Mouse (Mus musculus) left cerebral cortex, adult 18-20 months (tissue): ENCODE results near the gene Kcnh7. TPM values are rescaled to one million over a fixed set of nuclear protein-coding genes. Genes with fewer than 3 reads are reported as not detected.

Experiments used
- DNase-seq, 2 experiments: peaks; one replicate each; pipeline ENCODE4 v3.0.0; 2021 to 2022; ENCODE audit warnings: low spot score in 2 of 2, mixed read lengths in 1 of 2
- long read RNA-seq, 2 experiments: library from polyadenylated mRNA; stranded (forward); transcript quantifications; one replicate each; pipeline ENCODE4 v2.0.0; 2021
- total RNA-seq, 2 experiments: library from RNA; stranded (reverse); gene quantifications; 2 replicates each; pipeline ENCODE4 v1.2.3; 2021

Gene Kcnh7
- total RNA-seq: 10 to 100 TPM; 74.1 to 92.1 TPM
- long read RNA-seq, experiment 1, partial matches to known transcripts: 2 of 10 reads
- long read RNA-seq, experiment 1, other reads (novel, unspliced or antisense): 8 of 10 reads
- long read RNA-seq, experiment 2, partial matches to known transcripts: 1 of 6 reads
- long read RNA-seq, experiment 2, other reads (novel, unspliced or antisense): 5 of 6 reads

DNA sequence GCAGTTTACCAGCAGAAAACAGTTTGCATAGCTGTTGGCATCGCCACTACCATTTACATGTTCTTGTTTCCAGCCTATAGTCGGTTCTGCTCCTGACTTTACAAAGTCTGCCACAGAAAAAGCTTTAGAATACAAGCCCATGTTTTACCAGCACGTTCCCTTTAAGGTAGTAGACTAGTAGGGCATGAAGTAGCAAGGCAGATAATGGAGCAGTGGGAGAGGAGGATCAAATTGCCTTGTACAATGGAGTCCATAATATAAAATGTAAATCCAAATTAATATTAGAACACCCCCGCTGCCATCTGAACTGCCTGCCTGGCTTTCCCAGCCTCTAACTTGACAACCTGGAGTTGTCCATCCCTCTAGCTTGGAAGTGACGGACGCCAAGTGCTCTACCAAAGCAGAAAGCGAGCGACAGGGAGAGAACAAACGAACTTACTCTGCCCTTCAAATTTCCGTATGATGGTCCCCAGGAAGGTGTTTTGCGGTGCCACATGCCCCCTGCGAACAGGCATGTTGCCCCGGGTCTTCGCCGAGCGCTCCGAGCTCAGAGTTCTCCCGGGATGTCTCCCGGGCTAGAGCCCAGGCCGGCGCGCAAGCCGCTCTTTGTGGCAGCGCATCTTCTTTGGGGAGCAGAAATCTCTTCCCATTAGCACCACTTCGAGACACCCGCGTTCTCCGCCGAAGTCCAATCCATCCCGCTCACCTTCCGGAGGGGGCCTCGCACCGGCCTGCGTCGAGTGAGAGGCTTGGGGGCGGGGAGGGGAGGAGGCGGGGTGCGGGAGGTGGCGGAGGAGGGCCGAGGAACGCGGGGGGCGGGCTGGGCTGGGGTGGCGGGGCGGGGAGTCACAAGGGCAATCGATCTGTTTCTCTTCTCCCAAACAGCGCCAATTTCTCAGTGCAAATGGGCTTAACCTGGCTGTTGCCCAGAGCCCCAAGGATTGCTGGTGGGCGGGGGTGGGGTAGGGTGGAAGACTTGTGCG is at the start of gene Kcnh7:
TSS of gene Kcnh7 (minus strand) at position 725 of the 983 bp plus-strand sequence.
- DNase-seq: peak; percentile 57 to 60

- no peak for DNase-seq
Observed at GRCm38 (mm10) chr2:63207435-63207834, 23.3 kb upstream of the Kcnh7 start.

- no peak for DNase-seq
Observed at GRCm38 (mm10) chr2:63186014-63186413, 1.9 kb upstream of the Kcnh7 start.

DNA sequence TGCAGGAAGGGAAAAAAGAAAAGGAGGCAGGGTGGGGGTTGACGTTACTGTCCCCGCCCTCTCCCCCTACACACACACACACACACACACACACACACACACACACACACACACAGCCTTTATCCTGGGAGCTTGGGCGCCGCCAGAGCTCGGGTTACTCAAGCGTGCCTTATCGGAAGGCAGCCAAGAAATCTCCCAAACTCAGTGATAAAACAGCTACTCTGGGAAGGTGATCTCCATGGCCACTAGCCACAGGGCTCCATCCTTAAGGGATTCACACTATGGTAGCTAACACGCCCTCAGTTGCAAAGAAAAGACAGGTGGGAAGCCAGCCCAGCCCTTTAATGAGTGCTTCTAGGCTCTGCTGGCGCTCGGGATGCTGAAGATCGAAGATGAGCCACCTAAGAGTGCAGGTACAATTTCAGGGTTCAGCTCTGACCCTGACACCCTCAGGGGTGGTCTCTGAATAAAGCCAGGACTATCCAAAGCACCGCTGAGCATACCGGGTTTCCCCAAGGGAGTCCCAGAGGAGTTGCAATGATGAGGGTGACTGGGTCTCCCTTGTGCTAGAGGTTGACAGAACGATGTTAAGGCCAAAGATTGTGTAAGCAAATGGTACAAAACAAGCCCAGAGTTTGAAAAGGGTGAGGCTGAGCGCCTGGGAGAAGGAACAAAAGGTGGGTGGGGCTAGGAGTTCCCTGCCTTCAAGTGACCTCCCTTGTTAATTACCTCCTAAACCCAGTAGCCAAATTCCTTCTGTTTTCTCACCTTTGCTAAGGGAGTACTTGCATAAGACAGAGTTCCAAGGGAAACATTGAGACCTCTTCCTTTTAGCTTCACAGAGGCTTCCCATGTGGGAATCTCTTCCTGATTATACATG is 704 bp upstream of the Kcnh7 start:
- peak; percentile 40 to 55 for DNase-seq

GRCm38 (mm10) chr2:63153701-63154100 is 30.4 kb downstream of the Kcnh7 start:
- no peak for DNase-seq

DNA sequence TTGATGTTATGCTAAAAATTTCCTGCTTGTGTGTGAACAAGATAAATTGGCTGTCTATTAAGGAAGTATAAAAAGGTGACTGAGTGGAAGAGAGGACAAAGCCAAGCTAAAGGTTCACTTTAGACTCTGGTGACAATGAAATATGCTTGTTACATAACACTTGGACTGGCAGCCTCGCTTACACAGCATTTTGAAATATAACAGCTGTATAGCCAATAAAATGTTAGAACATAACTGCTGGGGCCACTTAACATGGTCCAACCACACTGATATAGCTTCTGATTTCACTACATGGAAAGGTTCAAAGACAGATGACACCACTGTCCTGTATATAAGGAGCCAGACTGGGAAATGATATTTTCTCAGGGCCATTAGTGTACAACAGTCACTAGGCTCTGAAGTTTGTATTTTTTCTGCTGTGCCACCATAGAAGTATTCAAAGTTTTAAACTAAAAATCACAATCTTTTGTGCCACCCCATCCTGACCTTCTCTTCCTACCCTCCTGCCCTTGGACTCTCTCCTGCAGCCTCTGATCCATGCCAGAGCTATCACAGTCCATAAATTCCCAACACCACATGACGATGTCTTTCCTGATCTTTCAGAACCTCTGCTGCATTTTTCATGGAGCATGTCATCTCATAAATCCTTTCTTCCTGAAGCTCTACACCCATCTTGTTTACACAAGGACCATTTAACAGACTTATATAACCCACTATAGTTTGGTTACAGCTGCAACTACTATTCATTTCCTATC is 56.1 kb downstream of the Kcnh7 start:
- DNase-seq: no peak

- DNase-seq: no peak
Observed at GRCm38 (mm10) chr2:63120316-63120715, 63.8 kb downstream of the Kcnh7 start.

- peak in 1 of 2 experiments; percentile 13 for DNase-seq
Observed at GRCm38 (mm10) chr2:63117209-63118193, 66.6 kb downstream of the Kcnh7 start.

GRCm38 (mm10) chr2:63105971-63106370 is 78.1 kb downstream of the Kcnh7 start:
- DNase-seq: no peak

- DNase-seq: no peak
Observed at GRCm38 (mm10) chr2:63099676-63100075, 84.4 kb downstream of the Kcnh7 start.

GRCm38 (mm10) chr2:63091775-63092174 is 92.3 kb downstream of the Kcnh7 start:
- no peak for DNase-seq

- no peak for DNase-seq
Observed at GRCm38 (mm10) chr2:63090447-63090846, 93.6 kb downstream of the Kcnh7 start.

DNA sequence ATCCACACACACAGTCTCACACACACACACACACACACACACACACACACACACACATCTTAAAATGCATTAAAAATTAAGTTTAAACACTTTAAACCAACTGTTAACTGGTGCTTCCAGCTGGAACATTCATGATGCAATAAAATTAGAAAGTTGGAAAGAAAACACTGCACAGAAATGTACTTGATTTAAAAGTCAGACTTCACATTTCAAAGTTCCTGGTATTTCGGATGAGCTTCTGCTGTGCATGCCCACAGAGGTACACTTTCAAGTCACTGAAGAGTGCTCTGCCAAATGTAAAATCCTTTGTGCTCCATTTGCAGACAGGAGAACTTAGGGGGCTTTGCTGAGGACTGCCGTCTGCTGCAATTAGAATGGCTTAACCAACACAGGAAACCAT is 125.7 kb downstream of the Kcnh7 start:
- no peak for DNase-seq

DNA sequence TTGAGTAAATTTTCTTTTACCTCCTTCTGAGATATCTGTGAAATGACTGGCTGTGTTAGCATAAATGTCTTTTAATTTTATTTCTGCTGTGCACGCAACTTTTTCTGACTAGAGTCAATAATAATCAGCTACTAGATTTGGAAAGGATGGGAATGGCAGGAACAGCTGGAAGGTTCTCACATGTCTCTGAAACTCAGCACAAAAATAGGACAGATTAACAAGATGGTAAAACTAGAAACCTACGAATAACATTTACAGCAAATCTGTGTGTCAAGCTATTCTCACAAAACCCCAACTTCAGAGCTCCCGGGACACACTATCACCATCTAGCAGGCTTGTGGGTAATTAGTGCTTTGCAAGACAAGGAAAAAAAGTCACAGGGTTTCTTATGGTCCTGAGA is 134.2 kb downstream of the Kcnh7 start:
- DNase-seq: no peak

DNA sequence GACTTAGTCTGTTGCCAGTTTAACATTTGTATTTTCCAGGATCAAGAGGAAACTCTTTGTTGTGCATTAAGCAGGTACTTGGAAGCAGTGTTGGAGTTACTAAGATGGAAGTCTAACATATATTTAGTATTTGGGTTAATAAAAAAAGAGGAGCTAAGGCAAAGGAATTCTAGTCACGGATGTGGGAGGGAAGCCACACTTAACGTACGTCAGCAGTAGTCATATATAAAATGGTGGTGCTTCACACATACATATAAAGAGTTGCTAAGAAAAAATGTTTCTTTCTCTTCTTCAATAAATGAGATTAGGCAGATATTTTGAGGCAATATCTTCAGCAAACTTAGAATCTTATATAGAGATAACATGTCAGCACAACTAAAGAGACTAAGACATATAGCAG is 144.4 kb downstream of the Kcnh7 start:
- DNase-seq: no peak

DNA sequence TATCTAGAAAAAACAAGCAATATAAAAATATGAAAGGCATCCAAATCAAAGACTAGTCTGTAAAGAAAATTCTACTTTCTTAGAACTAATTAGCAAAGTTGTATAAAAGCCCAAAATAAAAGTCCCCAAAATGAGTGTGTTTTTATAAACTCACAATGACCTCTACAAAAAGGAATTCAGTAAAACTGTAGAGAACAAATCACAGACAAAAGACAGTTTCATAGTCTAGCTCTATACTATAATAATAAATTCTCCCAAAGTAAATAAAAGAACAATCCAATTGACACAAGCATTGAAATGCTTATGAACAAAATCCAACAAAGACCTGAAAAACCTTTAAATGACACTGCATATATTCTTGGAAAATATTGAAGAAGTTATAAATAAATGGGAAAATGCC is 169.2 kb downstream of the Kcnh7 start:
- no peak for DNase-seq

- DNase-seq: peak; percentile 15 to 27
Observed at GRCm38 (mm10) chr2:63009141-63009540, 174.9 kb downstream of the Kcnh7 start.

GRCm38 (mm10) chr2:63002784-63003183 is 181.3 kb downstream of the Kcnh7 start:
- no peak for DNase-seq

- no peak for DNase-seq
Observed at GRCm38 (mm10) chr2:62997692-62998091, 186.4 kb downstream of the Kcnh7 start.
